Mouse (Mus musculus) midbrain, embryonic 12.5 days (tissue): ENCODE measurements around the gene Fzd7. TPM values are rescaled to one million over a fixed set of nuclear protein-coding genes. Genes with fewer than 3 reads are reported as not detected.

Source experiments
- polyA plus RNA-seq: library from polyadenylated mRNA; unstranded; fragments of >200 nt; fragmentation: Nextera tagmentation; extraction: Ambion mirVana; gene quantifications from 2 replicates; pipeline ENCODE4 v1.2.1, GENCODE M21; 2016

Fzd7 gene
- polyA plus RNA-seq, 1 experiment from 2014 or later = 8.7 TPM

Other genes with a start within 250 kb of the Fzd7 start
- gene Als2, start 245.2 kb upstream of the Fzd7 start, polyA plus RNA-seq = 22.5 and 23.0 TPM in 2 replicates
- gene Cdk15, start 225.5 kb upstream of the Fzd7 start, polyA plus RNA-seq = 0.21 and 0.28 TPM in 2 replicates
- 3.9 and 6.7 TPM in 2 replicates for gene Gm973, start 33.8 kb downstream of the Fzd7 start, polyA plus RNA-seq
- 481 and 502 TPM in 2 replicates for gene Sumo1, start 188.4 kb downstream of the Fzd7 start, polyA plus RNA-seq
- 228 and 239 TPM in 2 replicates for gene Nop58, start 202.5 kb downstream of the Fzd7 start, polyA plus RNA-seq